Mouse (Mus musculus) heart, embryonic 11.5 days (tissue): ENCODE data around the gene Arhgap32. TPM values are rescaled to one million over a fixed set of nuclear protein-coding genes. Genes with fewer than 3 reads are reported as not detected.

ENCODE experiments used
- ATAC-seq: fragments of 200-750 bp; cut with Nextera tagmentation; replicated peaks from 2 replicates; pipeline ENCODE4 v1.8.0; 2017; ENCODE audit warnings: moderate library complexity; ENCODE audit not compliant: insufficient number of reproducible peaks, low FRiP score, low TSS enrichment
- H3K27ac ChIP-seq: fragments of 300-500 bp; sonication (generic); 2 replicates; pipeline ENCODE4 v1.5.1; 2014; ENCODE audit warnings: mild to moderate bottlenecking, low read depth, low read length
- H3K27me3 ChIP-seq: fragments of 300-500 bp; sonication (generic); 2 replicates; pipeline ENCODE4 v1.6.1; 2014; ENCODE audit warnings: mild to moderate bottlenecking, low read length, mixed read lengths; ENCODE audit not compliant: control insufficient read depth, insufficient read depth
- H3K36me3 ChIP-seq: fragments of 300-500 bp; sonication (generic); 2 replicates; pipeline ENCODE4 v1.6.1; 2014; ENCODE audit warnings: mild to moderate bottlenecking, low read length, moderate library complexity, mixed read lengths; ENCODE audit not compliant: control insufficient read depth, insufficient read depth
- H3K4me1 ChIP-seq: fragments of 300-500 bp; sonication (generic); 2 replicates; pipeline ENCODE4 v1.6.1; 2014; ENCODE audit warnings: low read length; ENCODE audit not compliant: control insufficient read depth, insufficient read depth
- H3K4me2 ChIP-seq: fragments of 300-500 bp; sonication (generic); 2 replicates; pipeline ENCODE4 v1.6.1; 2014; ENCODE audit warnings: mild to moderate bottlenecking, moderate library complexity
- H3K4me3 ChIP-seq: fragments of 300-500 bp; sonication (generic); 2 replicates; pipeline ENCODE4 v1.5.1; 2014; ENCODE audit warnings: low read depth, low read length
- H3K9ac ChIP-seq: fragments of 300-500 bp; sonication (generic); 2 replicates; pipeline ENCODE4 v1.6.1; 2014; ENCODE audit warnings: mild to moderate bottlenecking, low read depth, low read length, moderate library complexity
- H3K9me3 ChIP-seq: fragments of 300-500 bp; sonication (generic); replicated peaks from 2 replicates; pipeline ENCODE4 v1.6.1; 2016; ENCODE audit warnings: low read length; ENCODE audit not compliant: control insufficient read depth
- WGBS: fragments of 180-500 bp; shearing (Covaris S2); extraction: QIAGEN DNeasy Blood & Tissue Kit; methylation state at CpG from one replicate; pipeline ENCODE4 v1.1.7; 2014; ENCODE audit not compliant: insufficient replicate concordance; 5-methylcytosine and 5-hydroxymethylcytosine counted together
- polyA plus RNA-seq: library from polyadenylated mRNA; unstranded; fragments of >200 nt; fragmentation: Nextera tagmentation; extraction: Ambion mirVana; gene quantifications from 2 replicates; pipeline ENCODE4 v1.2.1, GENCODE M21; 2014

Arhgap32 gene
- polyA plus RNA-seq, 1 experiment from 2014 or later, result 3.7 TPM

- no peaks in the 10 kb centered on the region for H3K9me3 ChIP-seq
- H3K4me1 ChIP-seq, result peaks cover 37% of the 10 kb centered on the region
- H3K4me3 ChIP-seq, result no peak overlapping the region
- WGBS, result 55% methylated on average over 4 of the region's 4 CpGs
- no peak overlapping the region for H3K27ac ChIP-seq
- ATAC-seq, result no peak
- 0 out of 2 replicates have a peak overlapping the region, but pooled peaks have one; percentile 10 for H3K9ac ChIP-seq
- no peaks in the 10 kb centered on the region for H3K36me3 ChIP-seq
- no peak overlapping the region for H3K4me2 ChIP-seq
- H3K27me3 ChIP-seq, result no peaks in the 10 kb centered on the region
Measured at GRCm38 (mm10) chr9:32097123-32097522, 18.8 kb upstream of the Arhgap32 start.

GRCm38 (mm10) chr9:32098425-32099155 is 17.3 kb upstream of the Arhgap32 start:
- H3K27me3 ChIP-seq, result no peaks in the 10 kb centered on the region
- no peak overlapping the region for H3K9ac ChIP-seq
- H3K4me3 ChIP-seq, result no peak overlapping the region
- no peak overlapping the region for H3K27ac ChIP-seq
- H3K4me2 ChIP-seq, result no peak overlapping the region
- peaks cover 28% of the 10 kb centered on the region for H3K4me1 ChIP-seq
- no peaks in the 10 kb centered on the region for H3K9me3 ChIP-seq
- H3K36me3 ChIP-seq, result no peaks in the 10 kb centered on the region
- WGBS, result 81% methylated on average over 9 of the region's 9 CpGs
- ATAC-seq, result 0 out of 2 replicates have a peak, but pooled peaks have one; percentile 31

- no peak for ATAC-seq
- WGBS, result 81% methylated on average over 8 of the region's 8 CpGs
Measured at GRCm38 (mm10) chr9:32100561-32100960, 15.4 kb upstream of the Arhgap32 start.

GRCm38 (mm10) chr9:32101488-32101887 is 14.4 kb upstream of the Arhgap32 start:
- Histone ChIP-seq H3K4me1 (peaks cover 12% of the 10 kb centered on the region), H3K9ac (no peak overlapping the region), H3K4me2 (no peak overlapping the region), H3K9me3 (no peaks in the 10 kb centered on the region), H3K27ac (no peak overlapping the region), H3K4me3 (no peak overlapping the region), H3K36me3 (no peaks in the 10 kb centered on the region), H3K27me3 (no peaks in the 10 kb centered on the region)
- ATAC-seq, result no peak
- WGBS, result 62% methylated on average over 2 of the region's 2 CpGs

More at GRCm38 (mm10) chr9:32100561-32100960, 15.4 kb upstream of the Arhgap32 start:
- H3K4me2 ChIP-seq, result no peak overlapping the region
- no peaks in the 10 kb centered on the region for H3K27me3 ChIP-seq
- no peak overlapping the region for H3K9ac ChIP-seq
- peaks cover 19% of the 10 kb centered on the region for H3K4me1 ChIP-seq
- no peak overlapping the region for H3K27ac ChIP-seq
- no peaks in the 10 kb centered on the region for H3K36me3 ChIP-seq
- no peak overlapping the region for H3K4me3 ChIP-seq
- H3K9me3 ChIP-seq, result no peaks in the 10 kb centered on the region

GRCm38 (mm10) chr9:32104670-32105069 is 11.3 kb upstream of the Arhgap32 start:
- 0 out of 2 replicates have a peak, but pooled peaks cover 3% of the 10 kb centered on the region for H3K4me1 ChIP-seq
- 74% methylated on average over 8 of the region's 8 CpGs for WGBS
- no peak overlapping the region for H3K4me2 ChIP-seq
- no peak overlapping the region for H3K4me3 ChIP-seq
- ATAC-seq, result no peak
- no peaks in the 10 kb centered on the region for H3K36me3 ChIP-seq
- no peaks in the 10 kb centered on the region for H3K9me3 ChIP-seq
- no peaks in the 10 kb centered on the region for H3K27me3 ChIP-seq
- no peak overlapping the region for H3K9ac ChIP-seq
- H3K27ac ChIP-seq, result no peak overlapping the region

- H3K9ac ChIP-seq, result no peak overlapping the region
- no peak for ATAC-seq
- H3K9me3 ChIP-seq, result no peaks in the 10 kb centered on the region
- H3K27ac ChIP-seq, result no peak overlapping the region
- no peak overlapping the region for H3K4me2 ChIP-seq
- H3K27me3 ChIP-seq, result no peaks in the 10 kb centered on the region
- 76% methylated on average over 2 of the region's 2 CpGs for WGBS
- no peaks in the 10 kb centered on the region for H3K36me3 ChIP-seq
- H3K4me3 ChIP-seq, result no peak overlapping the region
- no peaks in the 10 kb centered on the region for H3K4me1 ChIP-seq
Measured at GRCm38 (mm10) chr9:32110376-32110775, 5.6 kb upstream of the Arhgap32 start.

- no peak for ATAC-seq
- H3K9me3 ChIP-seq, result no peaks in the 10 kb centered on the region
- no peak overlapping the region for H3K27ac ChIP-seq
- H3K4me3 ChIP-seq, result no peak overlapping the region
- no peaks in the 10 kb centered on the region for H3K27me3 ChIP-seq
- H3K4me1 ChIP-seq, result peaks cover 9% of the 10 kb centered on the region; the same call in 1 of the 2 replicates
- no peak overlapping the region for H3K9ac ChIP-seq
- H3K36me3 ChIP-seq, result no peaks in the 10 kb centered on the region
- H3K4me2 ChIP-seq, result no peak overlapping the region
- 79% methylated on average over 5 of the region's 5 CpGs for WGBS
Measured at GRCm38 (mm10) chr9:32116272-32116671, 336 bp downstream of the Arhgap32 start.

- Histone ChIP-seq H3K4me2 (no peak overlapping the region), H3K9ac (no peak overlapping the region), H3K4me3 (no peak overlapping the region), H3K36me3 (no peaks in the 10 kb centered on the region), H3K27ac (no peak overlapping the region), H3K27me3 (no peaks in the 10 kb centered on the region), H3K4me1 (peaks cover 9% of the 10 kb centered on the region; the same call in 1 of the 2 replicates), H3K9me3 (no peaks in the 10 kb centered on the region)
- no peak for ATAC-seq
- WGBS, result 37% methylated on average over 4 of the region's 4 CpGs
Measured at GRCm38 (mm10) chr9:32117876-32118275, 1.9 kb downstream of the Arhgap32 start.

- H3K9ac ChIP-seq, result no peak overlapping the region
- peaks cover 9% of the 10 kb centered on the region; the same call in 1 of the 2 replicates for H3K4me1 ChIP-seq
- H3K4me2 ChIP-seq, result no peak overlapping the region
- H3K9me3 ChIP-seq, result no peaks in the 10 kb centered on the region
- H3K4me3 ChIP-seq, result no peak overlapping the region
- ATAC-seq, result no peak
- H3K36me3 ChIP-seq, result no peaks in the 10 kb centered on the region
- no peaks in the 10 kb centered on the region for H3K27me3 ChIP-seq
- H3K27ac ChIP-seq, result peak overlapping the region; percentile 50; the same call in 1 of the 2 replicates
Measured at GRCm38 (mm10) chr9:32118433-32118832, 2.5 kb downstream of the Arhgap32 start.
